Mouse (Mus musculus): ENCODE results near the gene Rab30. TPM values are rescaled to one million over a fixed set of nuclear protein-coding genes. Genes with fewer than 3 reads are reported as not detected.
A peak's percentile ranks its signal among the peaks of the same experiment; 100 is the strongest.
"Not testable (repeated sequence)": the region's sequence is repeated elsewhere in the genome, so short reads cannot be mapped to it uniquely, and the experiment has no call there.

Gene Rab30
- polyA plus RNA-seq, 1 experiment from 2014 or later = 8.3 TPM

DNA sequence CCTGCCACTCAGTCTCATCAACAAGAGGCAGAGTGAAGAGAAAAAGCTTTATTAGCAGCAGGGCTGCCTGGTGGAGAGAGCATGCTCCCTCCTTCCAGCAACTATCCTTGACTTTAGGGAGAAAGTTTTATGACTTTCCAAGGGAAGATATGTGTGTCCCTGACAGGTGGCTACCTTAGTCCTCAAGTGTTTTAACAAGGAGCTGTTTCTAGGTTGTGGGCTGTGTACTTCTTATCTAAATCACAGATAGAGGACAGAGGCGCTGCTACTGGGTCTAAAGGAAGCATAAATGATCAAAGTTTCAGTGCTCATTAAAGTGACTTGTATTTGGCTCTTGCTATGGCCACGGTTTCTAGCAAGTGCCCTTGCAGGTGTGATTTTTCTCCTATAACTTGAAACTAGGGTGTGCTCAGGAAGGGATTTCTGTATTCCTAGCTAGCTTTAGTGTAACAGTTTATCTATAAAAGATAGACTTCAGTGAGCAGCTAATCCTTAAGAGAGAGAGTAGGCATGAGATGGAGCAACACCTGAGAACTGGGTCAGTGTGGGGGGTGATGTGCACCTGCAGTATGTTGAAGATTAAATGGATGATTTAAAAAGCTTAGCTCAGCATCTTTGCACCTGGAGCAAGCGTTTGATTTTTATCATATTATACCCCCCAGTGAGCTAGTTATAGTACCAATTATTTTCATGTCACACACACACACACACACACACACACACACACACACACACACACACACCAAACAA, 21.1 kb upstream of the Rab30 start:
- Histone ChIP-seq H3K4me2 (no peak overlapping the region), H3K9ac (ENCODE audit: low read depth, low read length) (no peak overlapping the region), H3K27ac (ENCODE audit: low read depth, low read length) (no peak overlapping the region), H3K4me1 (ENCODE audit: control insufficient read depth, insufficient read depth, low read length) (no peaks in the 10 kb centered on the region), H3K9me3 (replicated peaks; ENCODE audit: control insufficient read depth, low read length) (no peaks in the 10 kb centered on the region), H3K36me3 (ENCODE audit: control insufficient read depth, insufficient read depth, low read length) (no peaks in the 10 kb centered on the region), H3K4me3 (ENCODE audit: low read depth, low read length) (no peak overlapping the region), H3K27me3 (ENCODE audit: control insufficient read depth, insufficient read depth, low read length) (no peaks in the 10 kb centered on the region)
- 58% methylated on average over 3 of the region's 3 CpGs for WGBS (ENCODE audit: insufficient replicate concordance)
- ATAC-seq (replicated peaks; ENCODE audit: insufficient number of reproducible peaks, low FRiP score, low TSS enrichment) = no peak

DNA sequence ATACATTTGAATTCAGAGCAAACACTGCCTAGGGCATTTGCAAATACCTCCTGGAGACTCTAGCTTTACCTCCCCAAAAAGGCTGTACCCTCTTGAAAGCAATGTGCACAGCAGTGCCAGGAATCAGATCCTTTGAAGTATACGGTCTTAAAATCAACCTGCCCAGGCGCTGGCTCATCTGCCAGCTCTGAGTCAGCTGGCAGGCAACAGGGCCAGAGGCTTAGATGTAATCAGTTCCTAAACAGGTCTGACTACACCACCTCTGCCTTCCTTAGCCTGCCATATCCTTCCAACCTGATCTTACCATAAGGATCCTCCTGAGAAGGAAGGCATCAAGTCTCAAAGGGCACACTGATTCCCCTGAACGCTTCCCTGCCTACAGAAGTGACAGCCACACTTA, 17.7 kb upstream of the Rab30 start:
- Histone ChIP-seq H3K4me1 (ENCODE audit: control insufficient read depth, insufficient read depth, low read length) (no peaks in the 10 kb centered on the region), H3K27ac (ENCODE audit: low read depth, low read length) (no peak overlapping the region), H3K4me2 (no peak overlapping the region), H3K27me3 (ENCODE audit: control insufficient read depth, insufficient read depth, low read length) (no peaks in the 10 kb centered on the region), H3K4me3 (ENCODE audit: low read depth, low read length) (no peak overlapping the region), H3K9ac (ENCODE audit: low read depth, low read length) (no peak overlapping the region), H3K36me3 (ENCODE audit: control insufficient read depth, insufficient read depth, low read length) (no peaks in the 10 kb centered on the region), H3K9me3 (replicated peaks; ENCODE audit: control insufficient read depth, low read length) (no peaks in the 10 kb centered on the region)
- no peak for ATAC-seq (replicated peaks; ENCODE audit: insufficient number of reproducible peaks, low FRiP score, low TSS enrichment)
- 44% methylated on average over 3 of the region's 3 CpGs for WGBS (ENCODE audit: insufficient replicate concordance)

DNA sequence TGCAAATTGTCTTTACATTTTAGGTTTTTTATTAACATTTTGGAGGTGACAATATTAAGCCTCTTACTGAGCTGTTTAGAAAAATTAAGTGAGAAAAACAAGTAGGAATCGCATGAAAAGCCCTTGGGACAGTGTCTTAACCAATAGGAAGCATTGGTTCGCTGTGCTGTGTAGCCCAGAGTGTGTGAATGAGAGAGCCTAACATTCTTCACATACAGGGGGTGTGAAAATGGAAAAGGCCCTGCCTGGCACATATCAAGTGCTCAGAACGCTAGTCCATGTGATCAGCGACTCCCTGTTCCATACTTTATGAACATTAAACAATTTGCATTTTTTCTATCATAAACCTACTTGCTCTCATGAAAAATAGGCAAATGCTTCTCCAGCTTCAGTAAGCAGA, 17.1 kb upstream of the Rab30 start:
- 65% methylated on average over 4 of the region's 4 CpGs for WGBS (ENCODE audit: insufficient replicate concordance)
- no peaks in the 10 kb centered on the region for H3K9me3 ChIP-seq (replicated peaks; ENCODE audit: control insufficient read depth, low read length)
- H3K4me1 ChIP-seq (ENCODE audit: control insufficient read depth, insufficient read depth, low read length) = no peaks in the 10 kb centered on the region
- no peaks in the 10 kb centered on the region for H3K36me3 ChIP-seq (ENCODE audit: control insufficient read depth, insufficient read depth, low read length)
- H3K9ac ChIP-seq (ENCODE audit: low read depth, low read length) = no peak overlapping the region
- H3K27me3 ChIP-seq (ENCODE audit: control insufficient read depth, insufficient read depth, low read length) = no peaks in the 10 kb centered on the region
- H3K4me3 ChIP-seq (ENCODE audit: low read depth, low read length) = no peak overlapping the region
- no peak overlapping the region for H3K4me2 ChIP-seq
- no peak for ATAC-seq (replicated peaks; ENCODE audit: insufficient number of reproducible peaks, low FRiP score, low TSS enrichment)
- no peak overlapping the region for H3K27ac ChIP-seq (ENCODE audit: low read depth, low read length)

DNA sequence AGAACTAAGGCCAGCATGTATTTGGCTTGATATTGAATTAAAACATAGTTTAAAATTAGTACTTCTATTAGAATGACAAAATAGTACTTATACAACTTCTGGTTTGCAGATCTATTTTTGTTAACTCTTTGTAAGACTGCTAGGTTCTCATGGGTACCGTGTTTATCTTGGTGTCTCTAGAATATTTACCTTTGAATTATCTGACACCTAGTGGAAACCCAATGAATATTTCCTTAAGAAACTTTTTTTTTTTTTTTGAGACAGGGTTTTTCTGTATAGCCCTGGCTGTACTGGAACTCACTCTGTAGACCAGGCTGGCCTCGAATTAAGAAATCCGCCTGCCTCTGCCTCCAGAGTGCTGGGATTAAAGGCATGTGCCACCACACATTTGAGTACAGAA, 11.8 kb upstream of the Rab30 start:
- H3K36me3 ChIP-seq (ENCODE audit: control insufficient read depth, insufficient read depth, low read length); H3K9me3 ChIP-seq (replicated peaks; ENCODE audit: control insufficient read depth, low read length); H3K27ac ChIP-seq (ENCODE audit: low read depth, low read length); H3K9ac ChIP-seq (ENCODE audit: low read depth, low read length); ATAC-seq (replicated peaks; ENCODE audit: insufficient number of reproducible peaks, low FRiP score, low TSS enrichment); H3K4me3 ChIP-seq (ENCODE audit: low read depth, low read length); H3K4me1 ChIP-seq (ENCODE audit: control insufficient read depth, insufficient read depth, low read length); H3K27me3 ChIP-seq (ENCODE audit: control insufficient read depth, insufficient read depth, low read length); H3K4me2 ChIP-seq: not testable (repeated sequence)
- 71% methylated on average over 3 of the region's 3 CpGs for WGBS (ENCODE audit: insufficient replicate concordance)

DNA sequence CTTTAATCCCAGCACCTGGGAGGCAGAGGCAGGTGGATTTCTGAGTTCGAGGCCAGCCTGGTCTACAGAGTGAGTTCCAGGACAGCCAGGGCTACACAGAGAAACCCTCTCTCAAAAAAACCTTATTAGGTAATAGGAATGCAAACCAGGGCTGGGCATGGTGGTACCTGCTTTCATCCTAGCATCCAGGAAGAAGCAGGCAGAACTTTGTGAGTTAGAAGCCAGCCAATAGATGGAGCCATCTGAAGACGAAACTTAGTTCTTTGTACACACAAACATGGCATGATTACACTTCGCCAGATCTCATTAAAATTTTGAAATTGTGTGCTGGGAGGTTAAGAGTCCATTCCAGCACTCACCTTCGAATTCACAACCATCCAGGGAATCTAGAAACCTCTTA, 10.9 kb upstream of the Rab30 start:
- no peak for ATAC-seq (replicated peaks; ENCODE audit: insufficient number of reproducible peaks, low FRiP score, low TSS enrichment)
- no peak overlapping the region for H3K9ac ChIP-seq (ENCODE audit: low read depth, low read length)
- H3K4me1 ChIP-seq (ENCODE audit: control insufficient read depth, insufficient read depth, low read length) = no peaks in the 10 kb centered on the region
- H3K27ac ChIP-seq (ENCODE audit: low read depth, low read length) = no peak overlapping the region
- no peak overlapping the region for H3K4me3 ChIP-seq (ENCODE audit: low read depth, low read length)
- H3K4me2 ChIP-seq = no peak overlapping the region
- no peaks in the 10 kb centered on the region for H3K36me3 ChIP-seq (ENCODE audit: control insufficient read depth, insufficient read depth, low read length)
- H3K9me3 ChIP-seq (replicated peaks; ENCODE audit: control insufficient read depth, low read length) = no peaks in the 10 kb centered on the region
- WGBS (ENCODE audit: insufficient replicate concordance) = 84% methylated on average over 4 of the region's 4 CpGs
- H3K27me3 ChIP-seq (ENCODE audit: control insufficient read depth, insufficient read depth, low read length) = no peaks in the 10 kb centered on the region

DNA sequence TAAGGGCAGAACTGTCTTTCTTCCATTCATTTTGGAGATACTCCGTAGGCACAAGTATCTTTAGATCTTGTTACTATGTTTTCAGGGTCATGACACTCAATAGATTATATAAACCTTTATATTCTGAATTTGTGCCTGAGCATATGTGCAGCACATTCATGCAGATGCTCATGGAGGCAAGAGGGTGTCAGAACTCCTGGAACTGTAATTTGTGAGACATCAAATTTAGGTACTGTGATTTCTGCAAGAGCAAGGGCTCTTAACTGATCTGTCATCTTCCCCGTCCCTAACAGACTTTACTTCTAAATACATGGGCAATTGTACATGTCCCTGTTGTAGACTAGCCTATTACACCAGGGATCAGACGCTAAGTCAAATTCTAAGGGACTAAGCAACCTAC, 10.4 kb upstream of the Rab30 start:
- Histone ChIP-seq H3K4me3 (ENCODE audit: low read depth, low read length) (no peak overlapping the region), H3K36me3 (ENCODE audit: control insufficient read depth, insufficient read depth, low read length) (no peaks in the 10 kb centered on the region), H3K27ac (ENCODE audit: low read depth, low read length) (no peak overlapping the region), H3K9me3 (replicated peaks; ENCODE audit: control insufficient read depth, low read length) (no peaks in the 10 kb centered on the region), H3K9ac (ENCODE audit: low read depth, low read length) (no peak overlapping the region), H3K4me1 (ENCODE audit: control insufficient read depth, insufficient read depth, low read length) (no peaks in the 10 kb centered on the region), H3K4me2 (no peak overlapping the region), H3K27me3 (ENCODE audit: control insufficient read depth, insufficient read depth, low read length) (no peaks in the 10 kb centered on the region)
- 72% methylated on average over 3 of the region's 3 CpGs for WGBS (ENCODE audit: insufficient replicate concordance)
- no peak for ATAC-seq (replicated peaks; ENCODE audit: insufficient number of reproducible peaks, low FRiP score, low TSS enrichment)

DNA sequence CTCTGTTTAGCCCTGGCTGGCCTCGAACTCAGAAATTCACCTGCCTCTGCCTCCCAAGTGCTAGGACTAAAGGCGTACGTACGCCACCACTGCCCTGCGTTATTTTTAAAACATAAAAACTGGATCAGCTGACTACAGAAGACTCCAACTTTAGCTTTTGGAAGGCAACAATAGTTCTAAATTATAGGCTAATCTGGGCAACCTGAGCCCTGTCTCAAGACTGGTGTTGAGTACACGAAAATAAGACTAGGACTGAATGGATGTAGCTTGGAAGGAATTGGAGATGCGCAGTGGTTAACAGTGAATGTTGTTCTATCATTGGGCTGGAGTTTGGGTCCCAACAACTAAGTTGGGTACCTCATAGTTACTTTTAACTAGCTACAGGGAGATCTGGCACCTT, 9.3 kb upstream of the Rab30 start:
- Histone ChIP-seq H3K4me3 (ENCODE audit: low read depth, low read length) (no peak overlapping the region), H3K4me1 (ENCODE audit: control insufficient read depth, insufficient read depth, low read length) (no peaks in the 10 kb centered on the region), H3K9me3 (replicated peaks; ENCODE audit: control insufficient read depth, low read length) (no peaks in the 10 kb centered on the region), H3K36me3 (ENCODE audit: control insufficient read depth, insufficient read depth, low read length) (no peaks in the 10 kb centered on the region), H3K27ac (ENCODE audit: low read depth, low read length) (no peak overlapping the region), H3K4me2 (no peak overlapping the region), H3K9ac (ENCODE audit: low read depth, low read length) (no peak overlapping the region), H3K27me3 (ENCODE audit: control insufficient read depth, insufficient read depth, low read length) (no peaks in the 10 kb centered on the region)
- ATAC-seq (replicated peaks; ENCODE audit: insufficient number of reproducible peaks, low FRiP score, low TSS enrichment) = no peak
- WGBS (ENCODE audit: insufficient replicate concordance) = 86% methylated on average over 7 of the region's 7 CpGs

DNA sequence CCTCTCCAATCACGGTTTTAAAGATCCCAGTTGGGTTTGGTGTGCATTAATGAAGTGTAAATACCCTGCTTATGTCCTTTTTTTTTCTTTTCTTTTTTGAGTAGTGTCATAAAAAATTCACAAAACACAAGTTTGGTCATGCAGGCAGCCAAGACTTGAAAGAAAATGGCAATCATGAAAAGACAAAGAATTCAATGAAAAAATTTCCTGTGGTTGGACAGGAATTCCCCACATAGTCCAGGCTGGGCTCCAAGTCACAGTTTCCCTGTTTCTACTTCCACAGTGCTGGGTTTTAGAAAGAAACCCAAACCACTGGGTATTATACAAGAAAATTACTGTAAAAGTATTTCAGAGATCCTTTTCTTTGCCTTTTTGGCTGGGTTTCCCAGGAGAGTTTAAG, 3.8 kb upstream of the Rab30 start:
- H3K4me1 ChIP-seq (ENCODE audit: control insufficient read depth, insufficient read depth, low read length) = peaks cover 4% of the 10 kb centered on the region; the same call in 1 of the 2 replicates
- ATAC-seq (replicated peaks; ENCODE audit: insufficient number of reproducible peaks, low FRiP score, low TSS enrichment) = no peak
- H3K4me2 ChIP-seq = no peak overlapping the region
- no peak overlapping the region for H3K4me3 ChIP-seq (ENCODE audit: low read depth, low read length)
- H3K9ac ChIP-seq (ENCODE audit: low read depth, low read length) = no peak overlapping the region
- H3K36me3 ChIP-seq (ENCODE audit: control insufficient read depth, insufficient read depth, low read length) = no peaks in the 10 kb centered on the region
- no peaks in the 10 kb centered on the region for H3K27me3 ChIP-seq (ENCODE audit: control insufficient read depth, insufficient read depth, low read length)
- no peak overlapping the region for H3K27ac ChIP-seq (ENCODE audit: low read depth, low read length)
- H3K9me3 ChIP-seq (replicated peaks; ENCODE audit: control insufficient read depth, low read length) = no peaks in the 10 kb centered on the region
- WGBS (ENCODE audit: insufficient replicate concordance) = 89% methylated on average over 1 of the region's 1 CpGs

DNA sequence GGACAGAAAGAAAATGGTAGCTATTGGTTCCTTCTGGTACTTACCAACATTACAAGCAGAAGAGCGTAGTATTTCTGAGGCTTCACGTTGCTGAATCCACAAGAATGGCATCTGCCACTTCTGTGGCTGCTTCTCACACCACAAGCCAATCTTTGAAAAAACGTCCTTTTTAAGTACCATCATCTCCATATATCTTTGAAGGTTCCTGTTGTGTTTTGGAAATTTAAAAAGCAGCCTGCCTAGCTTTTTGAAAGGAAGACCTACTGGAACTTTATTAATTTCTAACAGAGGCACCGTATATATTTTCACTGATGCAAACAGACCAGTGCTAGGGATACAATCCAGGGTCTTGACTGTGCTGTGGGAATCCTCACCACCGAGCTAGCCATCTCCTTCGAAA, 1.4 kb upstream of the Rab30 start:
- H3K9me3 ChIP-seq (replicated peaks; ENCODE audit: control insufficient read depth, low read length) = no peaks in the 10 kb centered on the region
- no peaks in the 10 kb centered on the region; the same call in 1 of the 2 replicates for H3K27me3 ChIP-seq (ENCODE audit: control insufficient read depth, insufficient read depth, low read length)
- ATAC-seq (replicated peaks; ENCODE audit: insufficient number of reproducible peaks, low FRiP score, low TSS enrichment) = no peak
- H3K4me3 ChIP-seq (ENCODE audit: low read depth, low read length) = peak overlapping the region; percentile 77
- no peaks in the 10 kb centered on the region for H3K36me3 ChIP-seq (ENCODE audit: control insufficient read depth, insufficient read depth, low read length)
- no peak overlapping the region for H3K27ac ChIP-seq (ENCODE audit: low read depth, low read length)
- peaks cover 9% of the 10 kb centered on the region for H3K4me1 ChIP-seq (ENCODE audit: control insufficient read depth, insufficient read depth, low read length)
- peak overlapping the region; percentile 98 for H3K9ac ChIP-seq (ENCODE audit: low read depth, low read length)
- 54% methylated on average over 6 of the region's 6 CpGs for WGBS (ENCODE audit: insufficient replicate concordance)
- H3K4me2 ChIP-seq = peak overlapping the region; percentile 75

Data from heart, embryonic 11.5 days (tissue).